8 mouse cellular contexts compared by ENCODE assay signal in the genomic region with DNA sequence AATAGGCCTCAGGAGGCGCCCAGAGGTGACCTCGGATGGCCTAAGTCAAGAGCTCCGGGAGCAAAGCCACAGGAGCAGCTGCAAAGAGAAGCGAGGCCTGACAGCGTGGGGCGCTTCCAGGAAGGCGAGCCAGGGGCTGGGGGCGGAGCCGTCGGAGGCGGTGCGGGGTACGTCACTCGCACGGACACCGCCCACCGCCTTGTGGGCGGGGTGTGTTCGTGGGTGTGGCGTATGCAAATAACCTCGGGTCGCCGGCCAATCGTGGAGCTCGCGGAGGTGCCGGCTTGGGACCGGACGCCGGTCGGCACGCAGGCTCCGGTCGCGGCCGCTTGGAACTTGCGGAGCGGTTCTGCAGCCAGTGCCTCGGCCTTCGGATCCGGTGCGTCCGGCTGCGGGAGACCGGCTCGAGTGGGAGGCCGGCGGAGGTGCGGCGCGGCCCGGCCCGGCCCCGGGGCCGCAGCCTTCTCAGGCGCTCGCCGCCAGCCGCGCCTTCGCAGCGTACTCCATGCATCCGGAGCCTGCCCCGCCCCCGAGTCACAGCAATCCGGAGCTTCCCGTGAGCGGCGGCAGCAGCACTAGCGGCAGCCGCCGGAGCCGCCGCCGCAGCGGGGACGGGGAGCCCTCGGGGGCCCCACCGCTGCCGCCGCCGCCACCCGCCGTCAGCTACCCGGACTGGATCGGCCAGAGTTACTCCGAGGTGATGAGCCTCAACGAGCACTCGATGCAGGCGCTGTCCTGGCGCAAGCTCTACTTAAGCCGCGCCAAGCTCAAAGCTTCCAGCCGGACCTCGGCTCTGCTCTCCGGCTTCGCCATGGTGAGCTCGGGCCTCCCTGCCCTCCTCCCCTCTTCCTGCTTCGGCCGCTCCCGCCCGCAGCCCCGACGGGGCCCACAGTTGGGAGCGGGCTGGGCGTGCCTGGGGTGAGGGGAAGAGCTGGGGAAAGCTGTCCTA. TPM values are rescaled to one million over a fixed set of nuclear protein-coding genes. Genes with fewer than 3 reads are reported as not detected.
DNase-seq lines count a peak whose midpoint lies in the region; ATAC-seq and TF ChIP-seq lines count a peak whose summit lies in the region.

Orai1 (plus strand) TSS at position 322 of the 949 bp plus-strand sequence.

- peak within 1 kb of the TSS; percentile 90 for H3K9ac ChIP-seq in heart, embryonic 11.5 days (ENCODE audit: low read depth, low read length)
- peak within 1 kb of the TSS; percentile 79 for H3K9ac ChIP-seq in kidney, embryonic 16.5 days (replicated peaks; ENCODE audit: low read length)
- H3K9ac ChIP-seq in liver, adult 2 months (ENCODE audit: low read depth, low read length), result peak within 1 kb of the TSS; percentile 95

- H3K36me3 ChIP-seq in C2C12 (ENCODE audit: control insufficient read depth, insufficient read depth), result no peaks in the 10 kb centered on the region
- no peaks in the 10 kb centered on the region for H3K36me3 ChIP-seq in erythroblast, embryonic 14.5 days (ENCODE audit: control insufficient read depth)
- no peaks in the 10 kb centered on the region for H3K36me3 ChIP-seq in heart, embryonic 11.5 days (ENCODE audit: control insufficient read depth, insufficient read depth, low read length)
- no peaks in the 10 kb centered on the region for H3K36me3 ChIP-seq in kidney, embryonic 16.5 days (ENCODE audit: insufficient read depth, low read length)
- H3K36me3 ChIP-seq in liver, adult 2 months (ENCODE audit: control insufficient read depth, insufficient read depth, low read length), result no peaks in the 10 kb centered on the region
- H3K36me3 ChIP-seq in myocyte (ENCODE audit: control insufficient read depth, insufficient read depth), result no peaks in the 10 kb centered on the region
- H3K36me3 ChIP-seq in splenic B cell, adult 2 months (ENCODE audit: control insufficient read depth, insufficient read depth, low read length, poor library complexity, severe bottlenecking), result no peaks in the 10 kb centered on the region; the same call in 1 of the 2 replicates

- H3K27ac ChIP-seq in heart, embryonic 11.5 days (ENCODE audit: low read depth, low read length), result peak within 1 kb of the TSS; percentile 95
- H3K27ac ChIP-seq in kidney, embryonic 16.5 days (ENCODE audit: low read length), result peak within 1 kb of the TSS; percentile 94
- peak within 1 kb of the TSS; percentile 81 for H3K27ac ChIP-seq in liver, adult 2 months (replicated peaks; ENCODE audit: insufficient read depth, low read depth, low read length)

- WGBS in heart, embryonic 11.5 days (ENCODE audit: insufficient replicate concordance), result under 1% methylated on average over 85 of the region's 106 CpGs
- under 1% methylated on average over 95 of the region's 106 CpGs for WGBS in kidney, embryonic 16.5 days
- under 1% methylated on average over 104 of the region's 106 CpGs for WGBS in liver, adult 2 months

- DNase-seq in brain, embryonic 14.5 days (ENCODE audit: low read depth), result peak; percentile 99
- peak; percentile 91 for DNase-seq in liver, adult 2 months (ENCODE audit: extremely low read depth, low read depth, low spot score)
- peak; percentile 98 for DNase-seq in splenic B cell, adult 2 months (ENCODE audit: low read depth, low spot score)

- H3K79me3 ChIP-seq in C2C12 (ENCODE audit: low read depth), result peaks cover 4% of the 10 kb centered on the region

- TF ChIP-seq CTCF in C2C12 (IDR thresholded peaks at IDR 0.05; ENCODE audit: control insufficient read depth, insufficient read depth, insufficient read length), result no peak
- no peak for TF ChIP-seq CTCF in brain, embryonic 14.5 days (IDR thresholded peaks at IDR 0.05; ENCODE audit: borderline replicate concordance, extremely low read depth, insufficient read depth, insufficient read length)
- no peak for TF ChIP-seq CTCF in liver, adult 2 months (IDR thresholded peaks at IDR 0.05; ENCODE audit: low read depth, low read length)

- H3ac ChIP-seq in C2C12 (ENCODE audit: control insufficient read depth, insufficient read length, low read depth) (peak within 1 kb of the TSS; percentile 68), myocyte (ENCODE audit: control insufficient read depth, insufficient read length) (peak within 1 kb of the TSS; percentile 65)

- H3K9me3 ChIP-seq in erythroblast, embryonic 14.5 days (ENCODE audit: control insufficient read depth, low read length), result no peaks in the 10 kb centered on the region; the same call in 1 of the 2 replicates
- H3K9me3 ChIP-seq in heart, embryonic 11.5 days (replicated peaks; ENCODE audit: control insufficient read depth, low read length), result no peaks in the 10 kb centered on the region
- no peaks in the 10 kb centered on the region for H3K9me3 ChIP-seq in kidney, embryonic 16.5 days (ENCODE audit: low read length)

- H3K4me2 ChIP-seq in heart, embryonic 11.5 days, result peak within 1 kb of the TSS; percentile 66
- peak within 1 kb of the TSS; percentile 67 for H3K4me2 ChIP-seq in kidney, embryonic 16.5 days (replicated peaks; ENCODE audit: low read depth, low read length)
- peak within 1 kb of the TSS; percentile 79 for H3K4me2 ChIP-seq in myocyte (ENCODE audit: low read depth)

- H3K27me3 ChIP-seq in C2C12 (ENCODE audit: control insufficient read depth, insufficient read depth, insufficient read length), result no peaks in the 10 kb centered on the region
- H3K27me3 ChIP-seq in erythroblast, embryonic 14.5 days (ENCODE audit: control insufficient read depth), result peaks cover 4% of the 10 kb centered on the region; the same call in 1 of the 2 replicates
- no peaks in the 10 kb centered on the region for H3K27me3 ChIP-seq in heart, embryonic 11.5 days (ENCODE audit: control insufficient read depth, insufficient read depth, low read length)
- no peaks in the 10 kb centered on the region for H3K27me3 ChIP-seq in kidney, embryonic 16.5 days (ENCODE audit: insufficient read depth, low read length)
- no peaks in the 10 kb centered on the region for H3K27me3 ChIP-seq in liver, adult 2 months (ENCODE audit: control insufficient read depth, insufficient read depth, low read length)
- H3K27me3 ChIP-seq in myocyte (ENCODE audit: control insufficient read depth, insufficient read depth, insufficient read length), result no peaks in the 10 kb centered on the region
- no peaks in the 10 kb centered on the region for H3K27me3 ChIP-seq in splenic B cell, adult 2 months (ENCODE audit: control insufficient read depth, insufficient read depth, low read length, poor library complexity, severe bottlenecking)

- H3K79me2 ChIP-seq in C2C12 (ENCODE audit: control insufficient read depth, insufficient read depth) (peaks cover 4% of the 10 kb centered on the region), myocyte (ENCODE audit: control insufficient read depth, insufficient read depth) (peaks cover 32% of the 10 kb centered on the region)
- peaks cover 22% of the 10 kb centered on the region; the same call in 1 of the 2 replicates for H3K79me2 ChIP-seq in liver, adult 2 months (ENCODE audit: control insufficient read depth, insufficient read depth, low read length)

- ATAC-seq in heart, embryonic 11.5 days (replicated peaks; ENCODE audit: insufficient number of reproducible peaks, low FRiP score, low TSS enrichment), result peak; percentile 95
- peak; percentile 94 for ATAC-seq in kidney, embryonic 16.5 days (ENCODE audit: low FRiP score, low TSS enrichment)

- peak; percentile 86 for TF ChIP-seq POLR2A in brain, embryonic 14.5 days (IDR thresholded peaks at IDR 0.05; ENCODE audit: borderline replicate concordance, extremely low read depth, insufficient read depth, insufficient read length, poor library complexity, severe bottlenecking)
- TF ChIP-seq POLR2A in liver, adult 2 months (IDR thresholded peaks at IDR 0.05; ENCODE audit: extremely low read depth, insufficient read depth, low read length), result peak; percentile 67; the same call in 1 of the 2 replicates
- peak; percentile 89 for TF ChIP-seq POLR2A in myocyte (IDR thresholded peaks at IDR 0.05; ENCODE audit: insufficient read length, low read depth)

- H3K4me3 ChIP-seq in C2C12 (ENCODE audit: insufficient read depth, poor library complexity, severe bottlenecking) (peak within 1 kb of the TSS; percentile 45), myocyte (peak within 1 kb of the TSS; percentile 43)
- peak within 1 kb of the TSS; percentile 66 for H3K4me3 ChIP-seq in erythroblast, embryonic 14.5 days (replicated peaks)
- H3K4me3 ChIP-seq in heart, embryonic 11.5 days (ENCODE audit: low read depth, low read length), result peak within 1 kb of the TSS; percentile 79
- H3K4me3 ChIP-seq in kidney, embryonic 16.5 days (ENCODE audit: low read length), result peak within 1 kb of the TSS; percentile 76
- peak within 1 kb of the TSS; percentile 77 for H3K4me3 ChIP-seq in liver, adult 2 months (ENCODE audit: insufficient read depth, low read depth, low read length)

- H3K4me1 ChIP-seq in erythroblast, embryonic 14.5 days (ENCODE audit: control insufficient read depth), result peaks cover 49% of the 10 kb centered on the region
- H3K4me1 ChIP-seq in heart, embryonic 11.5 days (ENCODE audit: control insufficient read depth, insufficient read depth, low read length), result peaks cover 23% of the 10 kb centered on the region
- H3K4me1 ChIP-seq in kidney, embryonic 16.5 days (ENCODE audit: insufficient read depth, low read length), result peaks cover 21% of the 10 kb centered on the region
- peaks cover 40% of the 10 kb centered on the region for H3K4me1 ChIP-seq in liver, adult 2 months (ENCODE audit: control insufficient read depth, insufficient read depth, low read length)

TF ChIP-seq in C2C12, 6 proteins besides CTCF, POLR2A, EP300 and RAD21:
- TF ChIP-seq MAX (IDR thresholded peaks at IDR 0.05), result peak; percentile 80
- TF ChIP-seq MYOD1 (IDR thresholded peaks at IDR 0.05; ENCODE audit: control insufficient read depth, insufficient read length, low read depth), result no peak

TF ChIP-seq in myocyte, 11 proteins besides CTCF, POLR2A, EP300 and RAD21 (continues in another document):
- TF ChIP-seq MYOD1 (IDR thresholded peaks at IDR 0.05; ENCODE audit: control insufficient read depth in 1 of 3, insufficient read length in 2 of 3, low read depth in 2 of 3) (peak; percentile 58 to 90 (median 86)), MAX (IDR thresholded peaks at IDR 0.05; ENCODE audit: low read depth) (no peak), MYOG (IDR thresholded peaks at IDR 0.05; ENCODE audit: control insufficient read depth in 1 of 3, insufficient read depth in 1 of 3, insufficient read length in 2 of 3, low read depth in 2 of 3) (peak; percentile 82 to 94 (median 87)), SRF (IDR thresholded peaks at IDR 0.05; ENCODE audit: control insufficient read depth, insufficient read length, low read depth) (peak; percentile 78), POLR2AphosphoS2 (IDR thresholded peaks at IDR 0.05; ENCODE audit: insufficient read length, low read depth) (peak; percentile 92), TCF12 (IDR thresholded peaks at IDR 0.05; ENCODE audit: insufficient read depth, poor library complexity, severe bottlenecking) (peak; percentile 29)

RNA-seq across cellular contexts. Expression of gene Orai1, which starts in this region (rescaled TPM):
- polyA plus RNA-seq in C2C12 (2012; fragmentation: generic; extraction: Trizol), result 10.8 TPM
- 21.2 and 23.6 TPM in 2 replicates for polyA plus RNA-seq in brain, embryonic 14.5 days (2012; rRNA removed)
- 0.88 and 1.4 TPM in 2 replicates for polyA plus RNA-seq in erythroblast, embryonic 14.5 days (2012)
- polyA plus RNA-seq in heart, embryonic 11.5 days (2014; fragmentation: Nextera tagmentation; extraction: Ambion mirVana), result 12.5 and 15.1 TPM in 2 replicates
- 17.5 and 22.1 TPM in 2 replicates for polyA plus RNA-seq in kidney, embryonic 16.5 days (2015; fragmentation: Nextera tagmentation; extraction: Ambion mirVana)
- 4.2 and 5.8 TPM in 2 replicates for total RNA-seq in liver, adult 2 months (2014; rRNA removed)
- 39.3 and 43.1 TPM in 2 replicates for polyA plus RNA-seq in liver, adult 2 months (2012; rRNA removed)
- polyA plus RNA-seq in myocyte (2012; fragmentation: generic; extraction: Trizol), result 36.7 TPM

Comparison
In these comparisons a context has a peak if more than half of its experiments do, and no peak if none do; other contexts are left out.
1. Peak in every context shown above with its lines: DNase-seq, ATAC-seq, H3K4me3 ChIP-seq and H3K27ac ChIP-seq.